Mouse (Mus musculus) liver, postnatal 0 days (tissue): ENCODE results near the gene Cxcr5.

ENCODE experiments used
- CTCF ChIP-seq: sonication (generic); IDR thresholded peaks from 2 replicates; pipeline ENCODE4 v1.5.1; 2016; ENCODE audit warnings: antibody characterized with exemption, low read depth
- EP300 ChIP-seq: IDR thresholded peaks from 2 replicates; pipeline ENCODE4 v1.6.1; 2016; ENCODE audit warnings: antibody characterized with exemption, low read depth, mild to moderate bottlenecking

- TF ChIP-seq CTCF (no peak), EP300 (no peak)
These were observed 37.3 kb downstream of the Cxcr5 start for GRCm38 (mm10) chr9:44524235-44524826.
